ENCODE assay signal across 29 mouse cellular contexts in the genomic region with DNA sequence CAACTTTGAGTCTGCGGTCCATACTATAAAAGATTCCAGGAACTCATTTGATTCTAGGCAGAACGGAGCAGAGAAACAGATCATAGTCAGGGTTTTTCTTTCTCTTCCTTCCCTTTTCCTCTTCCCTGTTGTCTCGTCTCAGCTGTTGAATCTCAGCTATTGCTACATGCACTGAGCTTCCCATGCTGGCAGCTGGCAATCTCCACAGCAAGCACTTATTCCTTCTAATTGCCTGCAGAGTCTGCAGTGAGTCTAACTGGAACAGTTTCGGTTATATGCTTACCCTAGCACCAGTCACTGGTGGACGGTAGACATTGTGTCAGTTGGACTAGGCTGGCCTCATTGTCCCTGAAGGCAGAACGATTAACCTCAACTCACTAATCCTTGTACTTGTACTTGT.
DNase-seq lines count a peak whose midpoint lies in the region; ATAC-seq and TF ChIP-seq lines count a peak whose summit lies in the region.
"Had no signal": no experiment of that assay in that cellular context is flagged by ENCODE, and none has a peak within 500 bp of the region (broad histone marks: within the 10 kb centered on the region; RNA-seq: fewer than 3 reads in every experiment).

No protein-coding gene starts in this region.

- peak; percentile 17; the same call in 1 of the 2 replicates for ATAC-seq in cerebellum, adult (ENCODE audit: insufficient number of reproducible peaks, low FRiP score, low TSS enrichment)
- ATAC-seq in heart, embryonic 12.5 days (ENCODE audit: insufficient number of reproducible peaks, low FRiP score), result no peak
- peak; percentile 25 for ATAC-seq in granulocyte monocyte progenitor cell, adult 5-6 weeks (replicated peaks; ENCODE audit: poor library complexity, severe bottlenecking)
- no peak for ATAC-seq in forebrain, embryonic 16.5 days
- ATAC-seq: activated CD4-positive, CD25-positive, alpha-beta regulatory T cell, adult 4 months; forebrain, embryonic 13.5 days; intestine, embryonic 16.5 days; midbrain, embryonic 13.5 days had no signal

- H3K9ac ChIP-seq in heart, embryonic 12.5 days, result no peak overlapping the region
- H3K9ac ChIP-seq in liver, adult 2 months (ENCODE audit: low read depth, low read length), result no peak overlapping the region
- H3K9ac ChIP-seq in forebrain, embryonic 16.5 days (replicated peaks; ENCODE audit: low read depth, low read length), result no peak overlapping the region
- H3K9ac ChIP-seq: embryonic facial prominence, embryonic 15.5 days; forebrain, embryonic 13.5 days; limb, embryonic 13.5 days; liver, embryonic 13.5 days; midbrain, embryonic 13.5 days; neural tube, embryonic 15.5 days had no signal

- no peak for DNase-seq in cerebellum, postnatal 14 days
- peak; percentile 96 for DNase-seq in heart, adult 11 months
- DNase-seq in liver, adult 2 months (ENCODE audit: extremely low read depth, low read depth, low spot score), result peak; percentile 9
- no peak for DNase-seq in liver
- DNase-seq: adrenal gland, adult 2 months; cerebellum, adult 11-12 months; gastrocnemius, postnatal 14 days; kidney, adult 9 months; kidney, postnatal 10 days; liver, embryonic 13.5 days; lung, postnatal 36 days; thymus, adult 18-20 months; thymus, postnatal 25 days had no signal

- H3K27ac ChIP-seq in heart, embryonic 12.5 days (ENCODE audit: poor library complexity, severe bottlenecking), result no peak overlapping the region
- no peak overlapping the region for H3K27ac ChIP-seq in liver, adult 2 months (replicated peaks; ENCODE audit: insufficient read depth, low read depth, low read length)
- no peak overlapping the region for H3K27ac ChIP-seq in forebrain, embryonic 16.5 days (ENCODE audit: low read length)
- H3K27ac ChIP-seq: embryonic facial prominence, embryonic 10.5 days; embryonic facial prominence, embryonic 15.5 days; forebrain, embryonic 13.5 days; heart, adult 2 months; limb, embryonic 13.5 days; liver, embryonic 13.5 days; midbrain, embryonic 13.5 days; neural tube, embryonic 15.5 days; stomach, postnatal 0 days had no signal

- no peaks in the 10 kb centered on the region for H3K9me3 ChIP-seq in heart, embryonic 12.5 days (replicated peaks)
- H3K9me3 ChIP-seq in forebrain, embryonic 16.5 days (ENCODE audit: control insufficient read depth, low read length), result no peaks in the 10 kb centered on the region
- H3K9me3 ChIP-seq: embryonic facial prominence, embryonic 10.5 days; embryonic facial prominence, embryonic 15.5 days; forebrain, embryonic 13.5 days; limb, embryonic 13.5 days; liver, embryonic 13.5 days; megakaryocyte, embryonic 14.5 days; midbrain, embryonic 13.5 days; neural tube, embryonic 15.5 days had no signal

- no peak for TF ChIP-seq CTCF in liver, adult 2 months (IDR thresholded peaks at IDR 0.05; ENCODE audit: low read depth, low read length)

- TF ChIP-seq POLR2A in liver, adult 2 months (IDR thresholded peaks at IDR 0.05; ENCODE audit: extremely low read depth, insufficient read depth, low read length), result no peak

- no peaks in the 10 kb centered on the region for H3K36me3 ChIP-seq in heart, embryonic 12.5 days
- H3K36me3 ChIP-seq in liver, adult 2 months (ENCODE audit: control insufficient read depth, insufficient read depth, low read length), result no peaks in the 10 kb centered on the region
- no peaks in the 10 kb centered on the region for H3K36me3 ChIP-seq in forebrain, embryonic 16.5 days (ENCODE audit: control insufficient read depth, insufficient read depth)
- H3K36me3 ChIP-seq: embryonic facial prominence, embryonic 10.5 days; embryonic facial prominence, embryonic 15.5 days; limb, embryonic 13.5 days; liver, embryonic 13.5 days; midbrain, embryonic 13.5 days; neural tube, embryonic 15.5 days had no signal

- no peak overlapping the region for H3K4me3 ChIP-seq in heart, embryonic 12.5 days
- no peak overlapping the region for H3K4me3 ChIP-seq in liver, adult 2 months (ENCODE audit: insufficient read depth, low read depth, low read length)
- no peak overlapping the region for H3K4me3 ChIP-seq in forebrain, embryonic 16.5 days (replicated peaks; ENCODE audit: low read length)
- H3K4me3 ChIP-seq: embryonic facial prominence, embryonic 10.5 days; embryonic facial prominence, embryonic 15.5 days; forebrain, embryonic 13.5 days; heart, adult 2 months; limb, embryonic 13.5 days; liver, embryonic 13.5 days; megakaryocyte, embryonic 14.5 days; midbrain, embryonic 13.5 days; neural tube, embryonic 15.5 days had no signal

- H3K4me2 ChIP-seq in heart, embryonic 12.5 days, result no peak overlapping the region
- H3K4me2 ChIP-seq in forebrain, embryonic 16.5 days (ENCODE audit: low read length), result no peak overlapping the region
- H3K4me2 ChIP-seq: embryonic facial prominence, embryonic 15.5 days; forebrain, embryonic 13.5 days; limb, embryonic 13.5 days; liver, embryonic 13.5 days; midbrain, embryonic 13.5 days; neural tube, embryonic 15.5 days had no signal

- H3K79me2 ChIP-seq in liver, adult 2 months (ENCODE audit: control insufficient read depth, insufficient read depth, low read length), result no peaks in the 10 kb centered on the region

- no peaks in the 10 kb centered on the region; the same call in 1 of the 2 replicates for H3K27me3 ChIP-seq in heart, embryonic 12.5 days (replicated peaks)
- no peaks in the 10 kb centered on the region for H3K27me3 ChIP-seq in liver, adult 2 months (ENCODE audit: control insufficient read depth, insufficient read depth, low read length)
- no peaks in the 10 kb centered on the region for H3K27me3 ChIP-seq in forebrain, embryonic 16.5 days (replicated peaks; ENCODE audit: control insufficient read depth, insufficient read depth, low read length)
- H3K27me3 ChIP-seq: CH12.LX; embryonic facial prominence, embryonic 15.5 days; forebrain, embryonic 13.5 days; liver, embryonic 13.5 days; midbrain, embryonic 13.5 days; neural tube, embryonic 15.5 days had no signal

- no peaks in the 10 kb centered on the region for H3K4me1 ChIP-seq in heart, embryonic 12.5 days (replicated peaks)
- H3K4me1 ChIP-seq in liver, adult 2 months (ENCODE audit: control insufficient read depth, insufficient read depth, low read length), result no peaks in the 10 kb centered on the region
- H3K4me1 ChIP-seq in forebrain, embryonic 16.5 days (replicated peaks; ENCODE audit: control insufficient read depth, insufficient read depth, low read length), result no peaks in the 10 kb centered on the region
- H3K4me1 ChIP-seq: embryonic facial prominence, embryonic 10.5 days; embryonic facial prominence, embryonic 15.5 days; forebrain, embryonic 13.5 days; limb, embryonic 13.5 days; megakaryocyte, embryonic 14.5 days; midbrain, embryonic 13.5 days; neural tube, embryonic 15.5 days had no signal

- WGBS in heart, embryonic 12.5 days, result 79% methylated on average over 6 of the region's 6 CpGs
- WGBS in liver, adult 2 months, result 77% methylated on average over 6 of the region's 6 CpGs
- 77% methylated on average over 6 of the region's 6 CpGs for WGBS in forebrain, embryonic 16.5 days

Comparison
In these comparisons a context has a peak if more than half of its experiments do, and no peak if none do; other contexts are left out.
1. DNase-seq: peak in heart, adult 11 months (single experiment) and liver, adult 2 months (single experiment); none in cerebellum, postnatal 14 days (0 of 2) and liver (single experiment).
2. ATAC-seq: peak in cerebellum, adult (single experiment) and granulocyte monocyte progenitor cell, adult 5-6 weeks (single experiment); none in heart, embryonic 12.5 days (single experiment) and forebrain, embryonic 16.5 days (single experiment).